Mouse (Mus musculus): Measurements from ENCODE around the gene Ppp1r1b.
A peak's percentile ranks its signal among the peaks of the same experiment; 100 is the strongest.

The Ppp1r1b gene

DNA sequence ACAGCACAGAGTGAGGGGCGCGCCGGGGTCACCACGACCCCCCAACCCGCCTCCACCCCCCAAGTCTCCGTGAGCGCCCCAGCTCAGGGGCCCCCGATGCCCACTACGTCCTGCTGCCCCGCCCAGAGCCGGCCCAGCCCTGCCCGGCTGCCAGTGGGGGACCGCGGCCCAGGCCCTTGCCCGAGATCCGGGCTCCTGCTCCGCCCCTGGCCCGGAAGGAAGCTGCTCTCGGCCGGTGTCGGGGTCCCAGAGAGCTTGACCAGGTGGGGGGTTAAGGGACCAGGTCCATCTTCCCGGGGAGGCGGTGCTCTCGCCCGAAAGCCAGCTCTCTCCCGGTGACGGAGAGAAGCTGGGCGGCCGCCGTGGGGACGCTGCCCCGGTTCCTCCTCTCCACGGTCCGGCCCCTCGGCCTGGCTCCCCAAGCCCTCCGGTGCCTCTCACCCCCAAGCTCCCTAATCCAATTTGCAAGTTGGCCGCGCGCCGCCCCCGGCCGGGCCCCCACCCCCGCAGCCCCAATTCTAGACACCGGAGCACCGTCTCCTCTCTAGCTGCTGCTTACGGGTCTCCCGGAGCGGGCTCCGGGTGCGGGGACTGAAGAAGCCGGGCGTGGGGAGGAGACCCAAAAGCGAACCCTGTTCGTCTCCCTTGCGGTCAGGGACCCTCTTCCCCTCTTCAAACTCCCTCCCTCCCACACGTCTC is 19.7 kb upstream of the Ppp1r1b start:
- DNase-seq (ENCODE audit: low spot score), result no peak

DNA sequence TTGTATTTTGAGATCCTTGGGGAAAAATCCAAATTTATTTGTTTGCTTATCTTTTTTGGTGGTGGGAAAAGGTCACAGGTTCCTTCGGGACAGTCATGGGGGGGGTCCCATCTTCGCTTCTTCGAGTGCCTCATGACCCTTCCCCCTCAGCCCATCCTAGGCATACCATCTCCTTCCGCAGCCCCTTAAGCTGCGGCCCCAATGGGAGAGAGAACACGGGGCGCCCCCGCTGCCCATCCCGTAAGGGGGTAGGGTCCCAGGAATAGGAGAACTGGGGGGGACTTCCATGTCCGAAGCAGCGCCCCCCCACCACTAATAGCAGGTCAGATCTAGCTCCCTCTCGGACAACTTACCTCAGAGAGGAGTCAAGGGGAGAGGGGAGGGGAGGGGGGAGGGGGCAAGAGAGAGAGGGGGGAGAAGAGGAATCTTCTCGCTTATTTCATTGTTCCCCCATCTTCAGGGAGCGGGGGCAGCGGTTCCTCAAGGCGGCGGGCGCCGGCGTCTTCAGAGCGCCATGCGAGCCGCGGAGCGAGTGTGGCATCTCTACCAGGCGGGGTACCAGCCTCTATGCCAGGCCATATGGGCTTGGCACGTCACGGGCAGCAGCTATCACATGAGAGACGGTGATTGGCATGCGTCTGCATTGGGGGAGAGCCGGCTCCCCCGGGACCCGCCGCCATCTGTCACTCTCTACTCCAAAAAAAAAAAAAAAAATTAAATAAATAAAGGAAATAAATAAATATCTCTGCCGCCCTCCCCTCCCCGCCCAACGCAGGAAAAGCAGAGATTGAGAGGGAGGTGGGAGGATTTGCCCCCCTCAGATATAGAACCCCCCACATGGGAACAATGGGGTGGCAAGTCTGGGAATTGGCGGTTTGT is 18.9 kb upstream of the Ppp1r1b start, which contains the start of gene Neurod2:
Gene Neurod2 (minus strand): TSS at position 568 of the 879 bp plus-strand sequence.
- DNase-seq (ENCODE audit: low spot score), result no peak

DNA sequence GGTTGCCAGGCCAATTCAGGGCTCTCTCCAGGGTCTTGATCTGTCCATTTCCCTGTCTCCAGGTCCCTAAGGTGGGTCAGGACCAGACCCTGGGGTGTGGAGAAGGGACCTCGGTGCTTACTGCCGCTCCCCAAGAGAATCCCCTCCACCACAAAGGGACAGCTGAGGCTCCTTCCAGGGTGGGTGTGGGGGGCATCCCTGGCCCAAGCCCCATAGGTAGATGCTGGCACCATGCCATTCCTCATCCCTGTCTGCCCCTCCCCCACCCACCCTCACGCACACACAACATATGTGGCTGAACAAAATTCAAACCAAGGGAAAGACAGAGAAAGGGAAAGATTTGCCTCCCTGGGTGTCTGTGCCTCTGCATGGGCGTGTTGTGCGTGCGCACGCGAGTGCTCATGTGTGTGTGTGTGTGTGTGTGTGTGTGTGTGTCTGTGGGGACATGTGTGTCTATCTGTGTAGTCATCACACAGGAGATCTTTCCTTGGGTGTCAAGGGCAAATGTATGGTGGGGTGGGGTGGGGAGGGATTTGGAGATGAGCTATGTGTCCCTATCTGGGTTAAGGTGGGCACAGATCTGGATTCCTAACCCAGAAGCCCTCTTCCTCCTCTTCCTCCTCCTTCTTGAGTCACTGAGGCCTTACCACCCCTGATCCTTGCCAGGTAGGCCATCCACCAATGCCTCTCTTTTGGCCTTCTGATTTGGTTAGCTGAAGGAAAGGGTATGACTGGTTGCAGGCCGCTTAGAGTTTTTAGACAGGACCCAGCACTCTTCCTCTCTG is 18.1 kb upstream of the Ppp1r1b start:
- no peak for DNase-seq (ENCODE audit: low spot score)

DNA sequence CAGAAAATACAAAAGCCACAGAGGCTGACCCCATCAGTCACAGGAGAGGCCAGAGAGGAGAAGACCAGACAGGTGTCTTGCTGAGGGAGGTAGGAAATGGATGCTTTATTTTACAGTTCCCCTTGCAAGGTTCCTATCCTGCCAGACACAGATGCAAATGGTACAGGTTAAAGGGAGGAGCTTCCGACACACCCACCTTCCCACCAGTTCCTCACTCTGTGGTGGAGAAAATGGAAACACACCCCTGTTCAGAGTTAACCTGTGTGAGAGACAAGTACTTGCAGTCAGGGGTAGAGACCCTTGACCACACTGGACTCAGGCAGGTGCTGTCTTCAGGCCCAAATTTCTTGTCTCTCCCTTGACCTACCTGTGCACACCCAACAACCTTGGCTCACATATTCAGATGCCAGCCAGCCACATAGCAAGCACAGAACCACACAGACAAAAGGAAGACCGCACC is 17.4 kb upstream of the Ppp1r1b start:
- no peak for DNase-seq (ENCODE audit: low spot score)

DNA sequence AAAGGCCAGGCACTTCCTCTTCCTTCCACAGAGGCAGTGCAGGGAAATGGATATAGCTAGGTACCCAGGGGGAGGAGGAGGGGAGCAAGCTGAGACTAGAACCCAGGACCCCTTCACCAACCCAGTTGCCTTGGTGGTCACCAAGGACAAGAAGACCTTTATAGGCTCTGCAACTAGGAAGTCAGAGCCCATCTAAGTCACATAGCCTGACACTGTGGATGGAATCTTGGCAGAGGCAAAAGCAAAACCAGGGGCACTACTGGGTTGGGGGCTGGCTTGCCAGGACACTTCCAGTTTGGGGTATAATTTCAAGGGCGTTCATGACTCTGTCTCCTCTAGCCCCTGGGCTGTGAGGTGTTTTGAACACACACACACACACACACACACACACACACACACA is 16.8 kb upstream of the Ppp1r1b start:
- DNase-seq (ENCODE audit: low spot score), result no peak

DNA sequence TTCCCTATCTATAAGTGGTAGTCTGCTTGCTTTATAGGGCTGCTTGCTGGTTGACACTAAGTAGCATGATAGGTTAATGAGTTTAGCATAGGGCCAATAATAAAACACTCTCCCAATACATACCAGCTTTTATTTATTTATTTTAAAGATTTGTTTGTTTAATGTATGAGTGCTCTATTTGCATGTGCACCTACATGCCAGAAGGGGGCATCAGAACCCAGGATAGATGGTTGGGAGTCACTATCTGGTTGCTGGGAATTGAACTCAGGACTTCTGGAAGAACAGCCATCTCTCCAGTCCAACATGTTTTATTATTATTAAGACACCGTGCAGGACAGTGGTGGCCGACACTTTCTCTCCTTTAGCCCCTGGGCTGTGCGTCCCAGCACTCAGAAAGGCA is 16.0 kb upstream of the Ppp1r1b start:
- no peak for DNase-seq (ENCODE audit: low spot score)

DNA sequence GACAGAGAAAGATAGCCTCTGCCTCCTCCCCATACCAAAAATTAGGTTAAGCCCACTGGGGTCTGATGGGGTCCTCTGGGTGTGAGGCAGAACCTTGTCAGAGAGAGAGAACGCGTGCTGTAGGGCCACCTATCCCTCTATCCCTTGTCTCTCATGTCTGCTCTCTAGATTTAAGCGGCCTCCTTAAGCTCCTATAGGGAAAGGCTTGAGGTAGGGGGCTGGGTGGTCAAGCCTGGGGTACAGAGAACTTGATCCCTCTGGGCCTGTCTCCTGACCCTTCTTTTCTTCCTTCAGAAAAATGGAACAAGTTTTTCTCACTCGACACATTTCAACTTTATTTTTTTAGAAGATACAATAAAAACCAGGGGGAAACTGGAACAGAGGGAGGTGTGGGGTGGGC is 15.4 kb upstream of the Ppp1r1b start:
- DNase-seq (ENCODE audit: low spot score), result no peak

DNA sequence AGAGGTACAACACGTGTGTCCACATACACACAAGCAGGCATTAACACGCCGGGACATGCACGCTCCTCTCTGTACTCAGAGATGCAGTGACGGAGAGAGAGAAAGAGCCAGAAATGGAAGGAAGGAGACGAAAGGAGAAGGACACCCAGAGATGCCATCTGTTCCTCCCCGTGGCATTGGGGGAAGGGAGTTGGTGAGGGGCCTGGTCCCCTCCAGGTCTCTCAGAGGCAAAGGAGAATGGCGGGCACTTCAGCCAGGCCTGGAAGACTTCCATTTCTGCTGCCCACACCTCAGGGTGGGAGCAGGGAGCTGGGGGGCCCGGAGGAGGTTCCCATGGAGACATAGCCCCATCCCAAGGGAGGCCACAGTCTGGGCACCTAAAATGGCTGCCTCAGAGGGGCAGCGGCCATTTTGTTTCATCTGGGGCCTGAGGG is 14.9 kb upstream of the Ppp1r1b start:
- DNase-seq (ENCODE audit: low spot score), result no peak

DNA sequence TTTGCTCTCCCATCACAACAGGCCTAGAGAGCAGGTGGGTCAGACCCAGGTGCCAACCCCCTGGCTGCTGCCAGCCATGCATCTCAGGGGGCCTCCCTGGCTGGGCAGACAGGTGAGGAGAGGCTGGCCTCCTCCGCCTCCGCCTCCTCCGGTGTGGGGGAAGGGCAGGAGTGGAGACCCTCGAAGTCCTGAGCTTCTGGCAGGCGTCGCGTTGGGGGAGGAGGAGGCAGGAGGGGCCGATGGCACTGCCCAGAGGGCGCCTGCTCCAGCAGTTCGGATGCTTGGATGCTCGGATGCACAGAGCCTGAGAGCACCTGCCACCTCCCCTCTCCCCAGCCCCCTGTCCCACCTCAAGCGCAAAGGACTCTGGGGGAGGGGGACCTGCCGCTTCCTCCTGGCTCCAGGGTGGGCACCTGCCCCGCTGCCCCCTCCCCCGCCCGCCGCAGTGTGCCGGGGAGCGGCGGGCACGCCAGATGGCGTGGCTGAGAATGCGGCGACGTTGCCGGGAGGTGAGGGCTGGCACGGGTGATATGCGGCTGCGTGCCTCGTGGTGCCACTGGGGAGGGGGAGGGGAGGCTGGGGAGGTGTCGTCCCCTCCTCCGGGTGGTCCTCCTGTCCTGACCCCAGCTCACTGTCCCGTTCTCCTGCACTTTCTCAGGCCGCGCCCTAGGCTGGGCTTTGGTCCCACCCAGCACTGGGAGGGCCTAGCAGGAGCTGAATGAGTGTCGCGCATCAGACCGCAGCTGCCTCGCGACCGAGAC is 14.0 kb upstream of the Ppp1r1b start:
- no peak for DNase-seq (ENCODE audit: low spot score)

DNA sequence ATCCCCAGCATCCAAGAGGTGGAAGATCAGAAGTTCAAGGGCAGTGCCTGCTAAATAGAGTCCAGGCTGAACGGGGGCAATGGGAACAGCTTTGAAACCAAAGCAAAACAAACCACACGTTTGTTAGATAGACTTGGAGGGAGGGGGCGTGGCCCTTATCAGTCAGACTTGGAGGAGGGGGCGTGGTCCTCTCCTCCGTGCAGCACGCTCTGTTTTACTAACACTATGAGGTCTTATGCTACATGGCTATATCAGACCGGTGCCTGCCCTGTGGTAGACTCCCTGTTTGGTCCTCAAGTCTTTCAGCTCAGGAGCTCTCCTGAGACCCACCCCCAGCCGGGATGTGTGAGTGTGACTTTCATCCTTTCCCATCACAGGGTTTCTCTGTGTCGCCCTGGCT is 13.0 kb upstream of the Ppp1r1b start:
- no peak for DNase-seq (ENCODE audit: low spot score)

DNA sequence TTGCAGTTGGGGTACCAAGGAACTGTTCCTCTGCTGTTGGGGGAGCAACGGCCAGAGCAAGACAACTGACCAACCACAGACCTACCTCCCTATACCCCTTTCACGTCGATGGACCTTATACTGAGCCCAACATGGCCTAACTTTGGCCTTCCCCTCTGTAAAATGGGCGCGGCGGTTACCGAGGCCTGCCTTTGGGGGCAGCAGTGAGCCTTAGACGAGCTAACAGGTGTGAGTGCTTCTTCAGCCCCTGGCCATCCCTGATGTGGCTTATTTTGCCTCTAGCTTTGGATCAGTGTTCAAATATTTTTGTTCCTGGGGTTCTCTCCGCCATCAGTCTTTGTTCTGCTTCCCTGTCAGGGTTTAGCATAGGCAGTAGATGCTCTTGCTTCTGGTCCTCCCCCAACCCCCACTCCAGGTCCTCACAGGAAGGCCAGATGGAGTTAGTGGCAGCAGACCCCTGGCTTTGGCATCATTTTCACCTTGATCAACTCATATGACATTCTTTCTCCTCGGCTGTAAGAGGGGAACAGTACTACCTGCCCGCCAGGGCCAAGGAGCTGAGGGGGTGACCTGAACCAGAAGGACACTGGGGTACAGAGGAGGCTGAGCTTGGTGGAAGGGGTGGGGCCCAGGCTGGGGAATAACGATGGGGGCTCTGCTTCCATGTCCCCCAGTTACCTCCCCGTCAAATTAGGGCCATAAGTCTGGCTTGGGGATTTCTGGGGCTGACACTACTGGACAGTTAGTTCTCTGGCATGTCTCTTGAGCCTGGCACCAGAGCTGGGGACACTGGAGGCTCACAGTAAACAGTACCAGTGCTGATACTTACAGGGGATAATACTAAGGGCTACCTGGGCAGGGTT is 11.7 kb upstream of the Ppp1r1b start:
- no peak for DNase-seq (ENCODE audit: low spot score)

DNA sequence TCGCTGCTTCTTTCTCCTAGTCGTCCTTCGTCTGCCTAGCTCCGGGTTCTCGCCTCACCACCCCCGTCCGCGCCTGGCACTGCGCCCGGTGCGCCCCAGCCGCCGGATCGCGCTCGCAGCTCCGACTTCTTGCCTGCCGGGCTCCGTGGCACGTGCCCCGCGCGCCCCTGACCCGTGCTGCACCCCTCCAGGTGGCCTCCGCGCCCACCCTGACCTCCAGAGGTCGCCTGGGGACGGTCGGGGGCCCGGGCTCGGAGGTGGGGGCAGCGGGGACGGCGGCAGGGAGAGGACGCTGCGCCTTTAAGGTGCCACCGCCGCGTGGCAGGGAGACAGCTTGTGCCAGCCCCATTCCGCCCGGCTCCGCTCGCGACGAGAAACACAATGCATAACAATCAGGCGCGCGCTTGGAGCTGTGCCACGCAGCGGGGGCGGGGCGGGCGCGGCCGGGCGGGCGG is 9.7 kb upstream of the Ppp1r1b start:
- no peak for DNase-seq (ENCODE audit: low spot score)

DNA sequence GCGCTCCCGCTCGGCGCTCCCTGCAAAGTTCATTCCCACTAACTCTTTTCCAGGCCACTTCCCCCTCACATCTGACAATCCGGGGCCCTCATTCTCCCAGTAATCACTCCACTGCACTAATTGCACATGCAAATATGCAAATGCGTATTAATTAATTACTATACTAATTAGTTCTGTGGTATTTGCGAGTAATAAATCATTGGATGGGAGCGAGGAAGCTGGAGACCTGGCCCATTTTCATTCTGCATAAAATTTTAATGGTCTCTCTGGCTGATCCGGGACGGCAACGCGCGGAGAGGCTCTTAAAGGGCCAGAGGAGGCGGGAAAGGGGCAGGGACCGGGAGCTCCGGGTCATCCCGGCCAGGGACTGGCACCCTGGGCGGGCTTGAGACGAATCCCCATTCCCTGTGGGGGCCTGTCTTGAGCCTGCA is 9.1 kb upstream of the Ppp1r1b start:
- DNase-seq (ENCODE audit: low spot score), result no peak

DNA sequence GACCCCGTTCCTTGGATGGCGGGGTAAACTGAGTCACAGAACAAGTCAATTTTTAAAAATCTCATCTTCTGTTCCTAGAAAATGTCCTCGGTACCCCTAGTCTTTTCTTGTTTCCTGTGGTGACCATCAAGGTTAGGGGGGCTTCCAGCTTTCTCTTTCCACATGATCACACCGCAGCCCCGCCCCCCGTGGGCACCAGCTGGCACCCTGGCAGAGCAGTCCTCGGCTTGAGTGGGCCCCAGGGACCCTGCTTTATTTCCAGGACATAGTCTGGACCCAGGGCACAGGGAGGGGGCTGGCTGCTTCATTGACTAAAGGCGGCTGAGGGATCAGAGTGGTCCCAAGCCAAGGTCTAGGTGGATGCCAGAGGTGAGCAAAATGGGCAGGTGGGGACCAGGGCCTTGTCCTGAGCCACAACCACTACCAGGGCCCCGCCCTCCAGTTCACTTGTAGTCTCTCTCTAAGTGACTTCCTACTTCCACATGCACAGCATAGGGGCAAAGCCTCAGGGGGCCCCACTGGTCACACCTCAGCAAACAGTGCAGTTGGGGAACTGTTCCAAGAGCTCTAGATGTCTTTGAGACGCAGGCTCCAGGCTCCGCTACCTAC is 8.4 kb upstream of the Ppp1r1b start:
- no peak for DNase-seq (ENCODE audit: low spot score)

DNA sequence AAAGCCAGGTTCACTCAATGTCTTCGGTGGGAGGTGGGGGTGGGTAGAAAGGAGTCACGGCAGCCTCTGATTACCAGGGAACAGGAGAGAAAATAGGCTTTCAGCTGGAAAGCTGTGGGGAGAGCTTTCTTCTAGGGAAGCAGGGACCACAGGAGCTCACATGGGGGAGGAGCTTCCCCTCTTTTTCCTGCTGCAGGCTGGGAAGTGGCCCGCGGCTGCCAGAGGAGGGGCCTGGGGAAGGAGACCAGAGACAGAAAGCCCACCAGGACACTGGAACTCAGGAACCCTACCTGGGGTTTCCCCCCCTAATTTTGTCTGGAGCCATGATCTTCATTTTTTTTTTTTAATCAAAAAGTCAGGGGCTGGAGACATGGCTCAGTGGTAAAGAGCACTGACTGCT is 7.6 kb upstream of the Ppp1r1b start:
- DNase-seq (ENCODE audit: low spot score), result no peak

DNA sequence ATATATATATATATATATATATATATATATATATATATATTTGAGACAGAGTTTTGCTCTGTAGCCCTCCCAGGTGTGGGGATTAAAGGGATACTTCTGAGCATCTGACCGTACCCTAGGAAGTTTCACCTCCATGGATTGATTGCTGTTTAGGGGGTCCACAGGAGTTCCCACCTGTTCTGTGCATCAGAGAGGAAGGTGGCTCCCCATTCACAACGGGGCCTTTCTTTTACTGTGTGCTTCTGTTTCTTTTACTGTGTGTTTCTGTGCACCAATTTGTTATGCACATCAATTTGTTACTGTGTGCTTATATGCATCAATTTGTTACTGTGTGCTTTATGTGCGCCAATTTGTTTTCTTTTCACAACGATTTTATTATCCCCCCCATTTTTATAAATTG is 7.0 kb upstream of the Ppp1r1b start:
- no peak for DNase-seq (ENCODE audit: low spot score)

DNA sequence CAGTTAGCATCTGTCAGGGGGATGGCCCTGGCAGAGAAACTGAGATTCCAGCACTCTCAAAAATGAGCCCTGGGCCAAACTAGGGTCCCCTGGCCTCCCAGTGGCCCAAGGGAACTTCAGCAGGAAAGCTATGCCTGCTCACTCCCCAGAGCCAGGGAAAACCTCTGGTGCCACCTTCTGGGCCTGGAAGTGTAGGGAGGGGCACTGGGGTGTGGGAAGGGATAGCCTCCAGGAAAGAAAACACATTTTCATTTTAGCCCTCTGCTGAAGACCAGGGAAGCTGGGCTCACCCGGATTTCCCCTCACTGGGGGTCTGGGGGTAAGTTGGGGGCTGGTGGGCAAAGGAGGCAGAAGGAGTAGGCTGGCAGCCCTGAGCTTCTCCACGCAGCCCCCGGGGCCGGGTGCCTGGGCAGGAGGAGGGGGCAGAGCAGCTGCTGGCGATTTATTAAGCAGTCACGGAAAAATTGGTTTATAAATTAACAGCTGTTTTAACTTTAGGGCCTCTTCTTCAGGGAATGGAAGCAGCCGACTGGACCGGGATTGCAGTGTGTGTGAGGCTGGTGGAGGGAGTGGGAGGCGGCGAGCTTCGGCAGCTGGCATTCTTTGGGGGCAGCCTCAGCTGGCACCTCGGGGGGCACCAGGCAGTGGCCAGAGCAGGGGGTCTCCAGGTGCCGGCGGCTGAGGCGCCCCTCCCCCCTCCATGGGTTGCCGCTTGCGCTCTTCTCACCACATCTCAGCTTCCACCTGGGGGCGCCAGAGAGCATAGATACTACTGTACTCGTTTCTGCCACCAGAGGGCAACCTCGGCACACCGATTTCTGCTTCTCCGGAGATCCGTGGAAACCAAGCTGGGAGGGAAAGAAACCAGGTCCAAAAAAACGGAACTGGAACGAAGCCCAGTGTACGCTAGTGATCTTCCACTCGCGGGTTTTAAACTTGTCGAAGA is 5.9 kb upstream of the Ppp1r1b start:
- DNase-seq (ENCODE audit: low spot score), result peak; percentile 95

DNA sequence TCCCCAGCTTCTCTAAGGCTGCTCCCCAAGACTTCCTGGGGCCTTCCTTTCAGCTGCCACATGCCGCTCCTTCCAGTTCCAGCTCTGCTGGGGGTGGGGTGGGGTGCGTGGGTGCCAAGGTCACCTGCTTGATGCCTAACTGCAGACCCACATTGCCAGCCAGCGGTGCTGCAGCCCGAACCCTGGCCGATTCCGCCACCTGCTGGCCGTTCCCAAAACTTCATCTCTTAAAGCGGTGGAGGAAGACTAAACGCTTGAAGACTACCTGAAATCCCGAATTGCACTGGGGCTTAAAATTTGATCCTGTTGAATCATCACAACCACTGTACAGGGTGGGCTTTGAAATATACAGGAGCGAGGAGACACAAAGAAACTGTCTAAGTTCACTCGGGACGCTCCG is 3.0 kb upstream of the Ppp1r1b start:
- DNase-seq (ENCODE audit: low spot score), result peak; percentile 74

DNA sequence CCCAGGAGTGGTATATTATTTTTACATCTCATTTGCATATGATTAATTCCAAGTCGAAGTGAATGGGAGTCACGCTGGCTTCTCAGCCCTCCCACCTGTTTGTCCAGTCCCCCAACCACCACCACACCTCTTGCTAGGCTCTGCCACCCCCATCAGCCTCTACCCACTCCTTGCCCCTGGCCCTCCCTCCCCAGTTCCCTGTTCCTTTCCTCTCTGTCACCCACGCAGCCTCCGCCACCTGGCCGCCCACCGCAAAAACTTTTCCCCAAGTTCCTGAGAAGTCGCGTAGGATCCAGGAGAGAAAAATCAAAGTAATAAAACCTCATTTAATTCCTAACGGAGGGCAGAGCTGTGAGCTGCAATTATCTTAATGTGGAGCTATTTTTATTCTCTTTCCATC is 2.0 kb upstream of the Ppp1r1b start:
- DNase-seq (ENCODE audit: low spot score), result no peak

Data from urinary bladder, postnatal 25 days (tissue).